Mouse (Mus musculus) testis, adult 2 months (tissue): ENCODE measurements at regions not wholly inside any gene's neighbourhood (a gene's known extent, or its start where the extent isn't known, plus 50 kb on each side); places are given as distances from the start of the nearest gene placed in this dataset.

Experiments used
- H3K27ac ChIP-seq: fragments of 200-500 bp; 2 replicates; pipeline ENCODE4 v1.5.1; 2012; ENCODE audit warnings: low read depth, low read length; ENCODE audit not compliant: control insufficient read depth, insufficient read depth
- H3K27me3 ChIP-seq: fragments of 200-500 bp; 2 replicates; pipeline ENCODE4 v1.6.1; 2012; ENCODE audit warnings: mild to moderate bottlenecking, low read length, moderate library complexity; ENCODE audit not compliant: control insufficient read depth, insufficient read depth
- H3K36me3 ChIP-seq: fragments of 200-500 bp; 2 replicates; pipeline ENCODE4 v1.6.1; 2012; ENCODE audit warnings: mild to moderate bottlenecking, low read length; ENCODE audit not compliant: control insufficient read depth, insufficient read depth
- H3K4me1 ChIP-seq: fragments of 200-500 bp; 2 replicates; pipeline ENCODE4 v1.6.1; 2012; ENCODE audit warnings: low read length; ENCODE audit not compliant: control insufficient read depth, insufficient read depth
- H3K4me3 ChIP-seq: fragments of 200-500 bp; 2 replicates; pipeline ENCODE4 v1.5.1; 2012; ENCODE audit warnings: low read depth, mild to moderate bottlenecking, low read length, moderate library complexity, mixed read lengths; ENCODE audit not compliant: control insufficient read depth
- CTCF ChIP-seq: fragments of 200-500 bp; IDR thresholded peaks from 2 replicates; pipeline ENCODE4 v1.5.1; 2012; ENCODE audit warnings: low read depth, mild to moderate bottlenecking, inconsistent platforms, low read length, moderate library complexity; ENCODE audit not compliant: control insufficient read depth, insufficient read depth, insufficient replicate concordance
- POLR2A ChIP-seq: fragments of 200-500 bp; IDR thresholded peaks from 2 replicates; pipeline ENCODE4 v1.6.1; 2012; ENCODE audit warnings: low read depth, mild to moderate bottlenecking, inconsistent platforms, low read length, moderate library complexity; ENCODE audit not compliant: control insufficient read depth

GRCm38 (mm10) chr17:9279481-9279880 lies 142.4 kb upstream of the Gm17728 start:
- H3K4me1 ChIP-seq = no peaks in the 10 kb centered on the region
- H3K27me3 ChIP-seq = no peaks in the 10 kb centered on the region
- H3K27ac ChIP-seq = no peak overlapping the region
- H3K4me3 ChIP-seq = peak overlapping the region; percentile 9; the same call in 1 of the 2 replicates
- TF ChIP-seq CTCF = no peak
- no peak for TF ChIP-seq POLR2A
- H3K36me3 ChIP-seq = no peaks in the 10 kb centered on the region

GRCm38 (mm10) chr17:9281891-9282290 lies 140.0 kb upstream of the Gm17728 start:
- H3K4me1 ChIP-seq = no peaks in the 10 kb centered on the region
- no peak overlapping the region for H3K27ac ChIP-seq
- TF ChIP-seq POLR2A (no peak), CTCF (no peak)
- no peaks in the 10 kb centered on the region for H3K27me3 ChIP-seq
- H3K36me3 ChIP-seq = no peaks in the 10 kb centered on the region
- no peak overlapping the region for H3K4me3 ChIP-seq

GRCm38 (mm10) chr17:9282333-9283176 lies 139.3 kb upstream of the Gm17728 start:
- no peaks in the 10 kb centered on the region for H3K27me3 ChIP-seq
- no peaks in the 10 kb centered on the region for H3K4me1 ChIP-seq
- TF ChIP-seq CTCF (no peak), POLR2A (no peak)
- H3K36me3 ChIP-seq = no peaks in the 10 kb centered on the region
- H3K27ac ChIP-seq = no peak overlapping the region
- no peak overlapping the region for H3K4me3 ChIP-seq

- Histone ChIP-seq H3K36me3 (no peaks in the 10 kb centered on the region), H3K4me1 (no peaks in the 10 kb centered on the region), H3K4me3 (no peak overlapping the region), H3K27ac (no peak overlapping the region), H3K27me3 (no peaks in the 10 kb centered on the region)
- TF ChIP-seq POLR2A = no peak
- TF ChIP-seq CTCF = no peak
These were observed 135.4 kb upstream of the Gm17728 start for GRCm38 (mm10) chr17:9286431-9286830.

- no peak overlapping the region for H3K4me3 ChIP-seq
- no peaks in the 10 kb centered on the region for H3K27me3 ChIP-seq
- no peaks in the 10 kb centered on the region for H3K4me1 ChIP-seq
- no peaks in the 10 kb centered on the region for H3K36me3 ChIP-seq
- no peak overlapping the region for H3K27ac ChIP-seq
- TF ChIP-seq POLR2A (no peak), CTCF (no peak)
These were observed 135.0 kb upstream of the Gm17728 start for GRCm38 (mm10) chr17:9286834-9287233.

- no peaks in the 10 kb centered on the region for H3K4me1 ChIP-seq
- H3K27me3 ChIP-seq = no peaks in the 10 kb centered on the region
- no peak overlapping the region for H3K4me3 ChIP-seq
- H3K27ac ChIP-seq = no peak overlapping the region
- no peaks in the 10 kb centered on the region for H3K36me3 ChIP-seq
- no peak for TF ChIP-seq CTCF
- no peak for TF ChIP-seq POLR2A
These were observed 134.2 kb upstream of the Gm17728 start for GRCm38 (mm10) chr17:9287682-9288081.

GRCm38 (mm10) chr17:9291601-9292000 lies 130.3 kb upstream of the Gm17728 start:
- Histone ChIP-seq H3K27me3 (no peaks in the 10 kb centered on the region), H3K4me1 (no peaks in the 10 kb centered on the region), H3K4me3 (no peak overlapping the region), H3K36me3 (no peaks in the 10 kb centered on the region), H3K27ac (no peak overlapping the region)
- no peak for TF ChIP-seq POLR2A
- TF ChIP-seq CTCF = no peak

GRCm38 (mm10) chr17:9292296-9292695 lies 129.6 kb upstream of the Gm17728 start:
- TF ChIP-seq CTCF (no peak), POLR2A (no peak)
- no peaks in the 10 kb centered on the region for H3K4me1 ChIP-seq
- H3K27ac ChIP-seq = no peak overlapping the region
- no peaks in the 10 kb centered on the region for H3K36me3 ChIP-seq
- H3K27me3 ChIP-seq = no peaks in the 10 kb centered on the region
- H3K4me3 ChIP-seq = no peak overlapping the region
